Mouse (Mus musculus) lung, embryonic 14.5 days (tissue): ENCODE measurements around the gene Car11. TPM values are rescaled to one million over a fixed set of nuclear protein-coding genes. Genes with fewer than 3 reads are reported as not detected.

Experiments used
- ATAC-seq: fragments of 200-750 bp; cut with Nextera tagmentation; 2 replicates; pipeline ENCODE4 v1.8.0; 2017; ENCODE audit warnings: mild to moderate bottlenecking, moderate TSS enrichment, moderate library complexity; ENCODE audit not compliant: insufficient read depth
- DNase-seq: peaks from one replicate; pipeline ENCODE4 v3.0.0-alpha.2; 2015
- H3K27ac ChIP-seq: fragments of 300-500 bp; sonication (generic); 2 replicates; pipeline ENCODE4 v1.5.1; 2014; ENCODE audit warnings: low read depth, mild to moderate bottlenecking, moderate library complexity
- H3K27me3 ChIP-seq: fragments of 300-500 bp; sonication (generic); 2 replicates; pipeline ENCODE4 v1.6.1; 2014; ENCODE audit warnings: low read length, control low read depth; ENCODE audit not compliant: insufficient read depth
- H3K36me3 ChIP-seq: fragments of 300-500 bp; sonication (generic); 2 replicates; pipeline ENCODE4 v1.6.1; 2014; ENCODE audit warnings: control low read depth; ENCODE audit not compliant: insufficient read depth
- H3K4me1 ChIP-seq: fragments of 300-500 bp; sonication (generic); 2 replicates; pipeline ENCODE4 v1.6.1; 2014; ENCODE audit warnings: antibody characterized with exemption, control low read depth; ENCODE audit not compliant: insufficient read depth
- H3K4me2 ChIP-seq: fragments of 300-500 bp; sonication (generic); 2 replicates; pipeline ENCODE4 v1.6.1; 2014; ENCODE audit warnings: mild to moderate bottlenecking
- H3K4me3 ChIP-seq: fragments of 300-500 bp; sonication (generic); 2 replicates; pipeline ENCODE4 v1.5.1; 2014; ENCODE audit warnings: low read depth, low read length
- H3K9ac ChIP-seq: fragments of 300-500 bp; sonication (generic); 2 replicates; pipeline ENCODE4 v1.6.1; 2014
- H3K9me3 ChIP-seq: fragments of 300-500 bp; sonication (generic); 2 replicates; pipeline ENCODE4 v1.6.1; 2016; ENCODE audit warnings: low read depth, low read length, control low read depth
- CTCF ChIP-seq: IDR thresholded peaks from 2 replicates; pipeline ENCODE4 v1.5.1; 2016; ENCODE audit warnings: antibody characterized with exemption, low read depth
- WGBS: fragments of 180-500 bp; shearing (Covaris S2); extraction: QIAGEN DNeasy Blood & Tissue Kit; methylation state at CpG from one replicate; pipeline ENCODE4 v1.1.7; 2014; 5-methylcytosine and 5-hydroxymethylcytosine counted together
- polyA plus RNA-seq: library from polyadenylated mRNA; unstranded; fragments of >200 nt; fragmentation: Nextera tagmentation; extraction: Ambion mirVana; gene quantifications from 2 replicates; pipeline ENCODE4 v1.2.1, GENCODE M21; 2014

The Car11 gene
- polyA plus RNA-seq, 1 experiment from 2014 or later, result 2.0 TPM

DNA sequence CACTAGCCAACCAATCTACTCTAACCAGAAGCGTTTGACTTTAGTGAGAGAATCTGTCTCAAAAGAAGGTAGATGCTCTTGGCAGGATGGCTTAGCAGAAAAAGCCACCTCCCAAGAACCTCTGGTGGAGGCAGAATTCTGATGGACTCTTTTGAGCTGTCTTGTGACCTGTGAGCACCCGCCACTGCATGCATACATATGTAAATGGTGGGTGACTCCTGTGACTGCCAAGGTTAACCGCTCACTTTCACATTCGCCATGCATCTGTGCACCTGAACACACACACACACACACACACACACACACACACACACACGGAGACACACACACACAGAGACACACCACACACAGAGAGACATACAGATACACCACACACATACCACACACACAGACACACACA lies 47.8 kb downstream of the Car11 start:
- DNase-seq (no peak), ATAC-seq (no peak)
- Histone ChIP-seq H3K36me3 (no peaks in the 10 kb centered on the region), H3K9me3 (no peaks in the 10 kb centered on the region), H3K4me2 (no peak overlapping the region), H3K27ac (no peak overlapping the region), H3K4me3 (no peak overlapping the region), H3K27me3 (no peaks in the 10 kb centered on the region), H3K4me1 (no peaks in the 10 kb centered on the region), H3K9ac (no peak overlapping the region)
- 92% methylated on average over 5 of the region's 5 CpGs for WGBS
- no peak for TF ChIP-seq CTCF

- no peaks in the 10 kb centered on the region for H3K27me3 ChIP-seq
- H3K9me3 ChIP-seq, result no peaks in the 10 kb centered on the region
- ATAC-seq (no peak), DNase-seq (no peak)
- no peaks in the 10 kb centered on the region for H3K36me3 ChIP-seq
- H3K4me2 ChIP-seq, result no peak overlapping the region
- TF ChIP-seq CTCF, result no peak
- WGBS, result 59% methylated on average over 7 of the region's 7 CpGs
- no peaks in the 10 kb centered on the region for H3K4me1 ChIP-seq
- no peak overlapping the region for H3K4me3 ChIP-seq
- no peak overlapping the region for H3K9ac ChIP-seq
- H3K27ac ChIP-seq, result no peak overlapping the region
Observed at GRCm38 (mm10) chr7:45748110-45748509, 48.5 kb downstream of the Car11 start.

DNA sequence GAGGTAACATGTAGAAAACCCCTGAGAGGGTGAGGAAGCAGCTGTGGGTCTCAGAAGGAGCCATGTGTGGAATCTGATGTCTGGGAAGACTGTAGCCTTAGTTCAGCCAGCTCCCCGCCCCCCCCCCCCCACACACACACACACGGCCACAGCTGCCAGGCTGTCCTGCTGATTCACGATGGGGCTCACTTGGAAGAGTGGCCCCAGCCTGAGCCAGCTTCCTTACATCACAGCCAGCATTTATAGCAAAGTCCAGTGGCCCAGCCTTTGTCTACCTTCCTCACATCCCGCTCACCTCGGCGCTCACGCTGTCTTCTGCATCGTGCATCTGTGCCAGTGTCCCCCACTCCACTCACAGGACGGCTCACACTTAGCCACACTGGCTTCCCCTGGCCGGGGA lies 49.8 kb downstream of the Car11 start:
- no peak overlapping the region for H3K4me3 ChIP-seq
- no peaks in the 10 kb centered on the region for H3K27me3 ChIP-seq
- DNase-seq (no peak), ATAC-seq (no peak)
- WGBS, result 25% methylated on average over 9 of the region's 10 CpGs
- H3K4me2 ChIP-seq, result no peak overlapping the region
- no peaks in the 10 kb centered on the region for H3K9me3 ChIP-seq
- no peak for TF ChIP-seq CTCF
- no peaks in the 10 kb centered on the region for H3K36me3 ChIP-seq
- H3K4me1 ChIP-seq, result no peaks in the 10 kb centered on the region
- no peak overlapping the region for H3K27ac ChIP-seq
- no peak overlapping the region for H3K9ac ChIP-seq

GRCm38 (mm10) chr7:45750162-45750561 lies 50.5 kb downstream of the Car11 start:
- no peak for ATAC-seq
- H3K9me3 ChIP-seq, result no peaks in the 10 kb centered on the region
- no peak overlapping the region for H3K9ac ChIP-seq
- H3K27ac ChIP-seq, result no peak overlapping the region
- H3K4me2 ChIP-seq, result no peak overlapping the region
- WGBS, result 63% methylated on average over 9 of the region's 9 CpGs
- TF ChIP-seq CTCF, result no peak
- no peak for DNase-seq
- no peaks in the 10 kb centered on the region for H3K36me3 ChIP-seq
- H3K4me3 ChIP-seq, result no peak overlapping the region
- H3K4me1 ChIP-seq, result no peaks in the 10 kb centered on the region
- no peaks in the 10 kb centered on the region for H3K27me3 ChIP-seq

Other genes starting within 250 kb of the Car11 start
- gene Ftl1, start 240.0 kb upstream of the Car11 start, polyA plus RNA-seq, result 4,463 and 4,749 TPM in 2 replicates
- 135 and 139 TPM in 2 replicates for gene Bax, start 232.9 kb upstream of the Car11 start, polyA plus RNA-seq
- gene Tulp2, start 218.0 kb upstream of the Car11 start, polyA plus RNA-seq, result 0.47 and 0.86 TPM in 2 replicates
- gene Gm45808, start 213.0 kb upstream of the Car11 start, polyA plus RNA-seq, result not detected in 2 replicates
- gene Dhdh, start 211.0 kb upstream of the Car11 start, polyA plus RNA-seq, result 3.0 and 3.3 TPM in 2 replicates
- gene Nucb1, start 189.4 kb upstream of the Car11 start, polyA plus RNA-seq, result 194 and 201 TPM in 2 replicates
- gene Ppp1r15a, start 173.6 kb upstream of the Car11 start, polyA plus RNA-seq, result 15.6 and 17.5 TPM in 2 replicates
- 1.9 and 2.1 TPM in 2 replicates for gene Plekha4, start 173.5 kb upstream of the Car11 start, polyA plus RNA-seq
- 0.57 and 0.66 TPM in 2 replicates for gene Hsd17b14, start 144.9 kb upstream of the Car11 start, polyA plus RNA-seq
- gene Bcat2, start 129.7 kb upstream of the Car11 start, polyA plus RNA-seq, result 48.9 and 53.4 TPM in 2 replicates
- not detected in 2 replicates for gene Fgf21, start 84.4 kb upstream of the Car11 start, polyA plus RNA-seq
- gene Fut1, start 82.6 kb upstream of the Car11 start, polyA plus RNA-seq, result 0.13 and 0.58 TPM in 2 replicates
- gene Izumo1, start 78.0 kb upstream of the Car11 start, polyA plus RNA-seq, result 0.28 and 0.35 TPM in 2 replicates
- 29.4 and 35.3 TPM in 2 replicates for gene Rasip1, start 72.4 kb upstream of the Car11 start, polyA plus RNA-seq
- gene Mamstr, start 59.9 kb upstream of the Car11 start, polyA plus RNA-seq, result 8.1 and 9.2 TPM in 2 replicates
- 0.22 and 0.75 TPM in 2 replicates for gene Fut2, start 33.4 kb upstream of the Car11 start, polyA plus RNA-seq
- 0.28 and 0.30 TPM in 2 replicates for gene Ntn5, start 15.8 kb upstream of the Car11 start, polyA plus RNA-seq
- gene Sec1, start 5.4 kb upstream of the Car11 start, polyA plus RNA-seq, result 0.08 TPM in 1 of 2 replicates, not detected in the other
- gene Dbp, start 5.2 kb downstream of the Car11 start, polyA plus RNA-seq, result 2.1 TPM in 2 replicates
- 1,245 and 1,303 TPM in 2 replicates for gene Rpl18, start 15.6 kb downstream of the Car11 start, polyA plus RNA-seq
- 21.9 and 23.8 TPM in 2 replicates for gene Sphk2, start 18.2 kb downstream of the Car11 start, polyA plus RNA-seq
- gene Fam83e, start 21.4 kb downstream of the Car11 start, polyA plus RNA-seq, result 0.92 and 1.1 TPM in 2 replicates
- gene Spaca4, start 26.0 kb downstream of the Car11 start, polyA plus RNA-seq, result not detected in 2 replicates
- gene Lmtk3, start 83.9 kb downstream of the Car11 start, polyA plus RNA-seq, result 0.76 and 1.9 TPM in 2 replicates
- 5.0 and 5.9 TPM in 2 replicates for gene Sult2b1, start 84.8 kb downstream of the Car11 start, polyA plus RNA-seq
- 109 and 110 TPM in 2 replicates for gene Cyth2, start 114.7 kb downstream of the Car11 start, polyA plus RNA-seq
- 0.67 and 1.1 TPM in 2 replicates for gene Kcnj14, start 124.9 kb downstream of the Car11 start, polyA plus RNA-seq
- 85.4 and 95.3 TPM in 2 replicates for gene Grwd1, start 131.1 kb downstream of the Car11 start, polyA plus RNA-seq
- gene Kdelr1, start 172.9 kb downstream of the Car11 start, polyA plus RNA-seq, result 107 and 108 TPM in 2 replicates
- gene Grin2d, start 178.5 kb downstream of the Car11 start, polyA plus RNA-seq, result 0.41 and 0.43 TPM in 2 replicates
- 1.0 and 1.4 TPM in 2 replicates for gene Syngr4, start 196.9 kb downstream of the Car11 start, polyA plus RNA-seq
- 2.7 and 3.5 TPM in 2 replicates for gene Tmem143, start 197.1 kb downstream of the Car11 start, polyA plus RNA-seq
- 164 and 174 TPM in 2 replicates for gene Emp3, start 221.6 kb downstream of the Car11 start, polyA plus RNA-seq
- gene Ccdc114, start 224.2 kb downstream of the Car11 start, polyA plus RNA-seq, result 2.9 and 4.4 TPM in 2 replicates